Mouse (Mus musculus): ENCODE data around the gene Nav3.

The Nav3 gene

DNA sequence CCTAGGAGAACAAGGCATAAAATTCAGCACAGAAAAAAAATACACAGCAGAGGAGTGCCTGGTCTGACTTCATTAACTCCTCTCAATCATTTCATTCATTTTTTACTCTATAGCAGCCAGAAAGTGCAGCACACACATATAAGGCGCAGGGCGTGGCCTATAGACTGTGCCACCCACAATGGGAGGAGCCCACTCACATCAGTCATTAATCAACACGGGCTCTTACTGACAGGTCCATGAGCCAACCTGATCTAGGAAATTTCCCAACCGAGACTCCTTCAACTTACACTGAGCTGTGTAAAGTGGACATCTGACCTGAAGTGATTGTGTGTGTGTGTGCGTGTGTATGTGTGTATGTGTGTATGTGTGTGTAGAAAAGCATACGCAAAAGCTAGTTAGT is 286.6 kb downstream of the Nav3 start:
- no peak for DNase-seq

- DNase-seq = no peak
These were observed 287.1 kb downstream of the Nav3 start for GRCm38 (mm10) chr10:110168892-110169291.

DNA sequence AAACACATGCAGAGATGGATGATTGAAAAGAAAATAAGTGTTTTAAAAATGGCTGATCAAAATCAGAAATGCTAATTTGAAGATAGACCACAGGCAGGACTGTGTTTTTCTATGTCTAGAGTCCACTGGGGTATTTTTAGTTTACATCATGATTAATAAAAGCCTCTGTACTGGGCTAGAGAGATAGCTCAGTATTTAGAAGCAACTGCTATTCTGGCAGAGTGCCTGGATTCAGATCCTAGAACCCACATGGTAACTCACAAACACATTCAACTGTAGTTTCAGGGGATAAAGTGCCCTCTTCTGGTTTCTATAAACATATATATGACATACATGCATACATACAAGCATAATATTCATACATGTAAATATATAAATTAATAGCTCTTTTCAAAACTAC is 293.4 kb downstream of the Nav3 start:
- DNase-seq = no peak

GRCm38 (mm10) chr10:110160894-110161293 is 295.1 kb downstream of the Nav3 start:
- DNase-seq = no peak

GRCm38 (mm10) chr10:110159548-110159947 is 296.5 kb downstream of the Nav3 start:
- no peak for DNase-seq

- no peak for DNase-seq
These were observed 297.9 kb downstream of the Nav3 start for GRCm38 (mm10) chr10:110158122-110158521.

DNA sequence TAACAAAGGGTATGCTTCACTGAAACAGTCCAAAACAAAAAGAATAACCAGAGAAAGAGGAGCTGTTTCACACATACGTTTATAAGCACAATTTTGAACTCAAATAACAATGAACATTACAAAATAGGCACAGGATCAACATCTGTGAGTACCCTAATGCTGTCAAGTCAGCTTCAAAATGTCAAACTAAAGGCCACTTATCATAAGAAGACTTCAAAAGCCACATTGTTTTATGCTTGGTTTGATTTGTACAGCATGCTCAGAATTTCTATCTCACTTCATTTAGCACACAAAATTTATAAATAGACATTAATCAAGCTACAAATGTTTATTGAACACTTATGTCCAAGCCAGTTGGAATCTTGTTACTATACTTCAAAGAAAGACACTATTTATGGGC is 299.6 kb downstream of the Nav3 start:
- no peak for DNase-seq

DNA sequence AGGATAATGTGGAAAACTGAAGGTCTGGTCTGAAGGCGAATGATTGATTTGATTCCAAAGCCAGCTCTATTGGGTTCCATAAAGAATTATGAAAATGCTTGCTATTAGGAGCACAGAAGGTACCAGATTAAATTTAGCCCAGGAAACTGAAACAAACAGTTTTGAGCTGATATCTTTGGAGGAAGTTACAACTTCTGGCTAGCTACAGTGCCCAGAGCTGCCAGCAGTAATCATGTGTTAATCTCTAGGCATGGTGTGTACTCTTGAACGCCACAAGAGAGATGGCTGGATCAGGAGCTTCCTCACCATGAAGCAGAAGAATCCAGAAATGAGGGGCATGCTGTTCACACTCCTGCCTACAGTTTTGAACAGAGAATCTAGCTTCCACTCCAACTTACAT is 300.5 kb downstream of the Nav3 start:
- DNase-seq = no peak

DNA sequence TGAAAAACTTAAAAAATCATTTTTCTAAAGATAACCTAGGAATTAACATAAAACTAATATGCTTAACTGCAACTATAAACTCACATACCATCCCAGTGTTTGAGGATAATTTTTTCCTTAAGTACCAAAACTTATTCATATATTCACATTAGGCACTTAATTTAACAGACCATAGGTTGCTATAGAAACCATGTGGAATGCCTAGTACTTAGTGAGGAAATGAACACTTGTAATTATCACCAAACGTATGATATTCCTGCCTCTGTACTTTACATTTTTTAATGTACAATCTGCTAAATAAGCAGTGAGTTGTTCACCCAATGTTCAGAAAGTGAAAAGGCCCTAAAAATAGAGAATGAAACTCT is 301.1 kb downstream of the Nav3 start:
- DNase-seq = no peak

DNA sequence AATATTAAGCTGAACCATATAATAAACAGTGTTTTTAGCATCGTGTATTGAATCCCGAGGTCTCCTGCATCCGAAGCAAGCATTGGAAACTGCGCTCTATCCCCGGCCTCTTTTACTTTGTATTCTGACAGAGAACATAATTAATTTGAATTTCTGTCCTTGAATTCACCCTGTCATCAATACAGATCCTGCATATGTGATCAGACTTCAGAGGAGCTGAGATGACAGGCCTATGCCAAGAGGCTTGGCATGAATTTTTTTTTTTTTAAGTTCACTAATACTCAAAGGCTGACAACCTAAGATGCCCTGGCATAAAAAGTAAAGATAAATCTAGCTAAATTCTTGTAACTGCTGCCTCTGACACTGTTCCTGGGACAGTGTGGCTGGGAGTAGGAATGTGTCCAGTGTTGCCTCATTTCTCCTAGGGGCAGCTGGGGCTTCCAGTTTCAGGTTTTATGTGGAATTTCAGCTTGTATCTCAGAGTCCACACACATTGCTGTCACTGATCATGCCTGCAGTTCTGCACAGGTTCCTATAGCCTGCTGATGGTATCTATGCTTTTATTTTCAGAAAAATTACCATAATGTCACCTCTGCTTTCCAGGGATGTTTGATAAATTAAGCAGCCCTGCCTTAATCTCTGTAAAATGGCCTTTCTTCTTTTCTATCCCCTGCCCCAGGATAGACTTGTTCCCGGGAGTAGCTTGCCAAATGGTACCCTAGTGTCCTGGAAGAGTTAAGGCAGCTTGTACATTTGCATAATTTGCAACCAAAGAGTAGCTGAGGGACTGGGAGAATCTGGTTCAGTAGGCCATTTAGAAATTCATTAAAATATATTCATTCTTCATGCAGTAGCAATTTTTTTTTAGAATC is 301.8 kb downstream of the Nav3 start:
- no peak for DNase-seq

DNA sequence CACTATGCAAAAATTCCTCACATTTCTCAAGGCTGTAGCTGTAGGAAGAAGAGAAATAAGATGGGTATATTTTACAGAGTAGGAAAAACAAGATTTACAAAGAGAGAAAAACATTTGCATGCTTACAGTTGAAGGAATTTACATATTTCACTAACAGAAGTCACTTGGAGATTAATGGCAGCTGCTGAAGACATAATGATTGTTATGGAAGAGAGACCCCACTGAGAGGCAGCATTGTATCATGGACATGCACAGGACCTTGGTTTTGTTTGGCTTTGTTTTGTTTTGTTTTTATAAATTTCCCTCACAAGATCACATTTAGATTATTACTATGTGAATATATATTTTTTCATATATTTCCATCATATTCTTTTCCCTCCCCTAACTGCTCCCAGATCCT is 335.4 kb downstream of the Nav3 start:
- DNase-seq = no peak

GRCm38 (mm10) chr10:110117341-110117740 is 338.7 kb downstream of the Nav3 start:
- DNase-seq = no peak

GRCm38 (mm10) chr10:110112669-110113458 is 343.1 kb downstream of the Nav3 start:
- no peak for DNase-seq

DNA sequence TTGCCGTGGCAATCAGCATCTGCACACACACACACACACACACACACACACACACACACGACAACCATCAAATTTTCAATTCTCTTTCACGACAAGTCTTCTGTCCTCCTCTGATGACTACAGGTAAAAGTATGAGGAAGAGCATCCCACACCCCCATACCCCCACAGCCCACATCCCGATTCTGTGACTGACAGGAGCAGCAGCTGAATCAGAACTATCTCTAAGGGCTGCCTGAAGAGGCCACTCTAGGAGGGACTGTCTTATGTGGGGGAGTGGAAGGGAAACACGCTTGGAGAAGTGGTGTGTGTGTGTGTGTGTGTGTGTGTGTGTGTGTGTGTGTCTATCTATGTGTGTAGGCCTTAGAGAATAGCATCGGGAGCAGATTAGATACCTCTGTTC is 352.7 kb downstream of the Nav3 start:
- no peak for DNase-seq

DNA sequence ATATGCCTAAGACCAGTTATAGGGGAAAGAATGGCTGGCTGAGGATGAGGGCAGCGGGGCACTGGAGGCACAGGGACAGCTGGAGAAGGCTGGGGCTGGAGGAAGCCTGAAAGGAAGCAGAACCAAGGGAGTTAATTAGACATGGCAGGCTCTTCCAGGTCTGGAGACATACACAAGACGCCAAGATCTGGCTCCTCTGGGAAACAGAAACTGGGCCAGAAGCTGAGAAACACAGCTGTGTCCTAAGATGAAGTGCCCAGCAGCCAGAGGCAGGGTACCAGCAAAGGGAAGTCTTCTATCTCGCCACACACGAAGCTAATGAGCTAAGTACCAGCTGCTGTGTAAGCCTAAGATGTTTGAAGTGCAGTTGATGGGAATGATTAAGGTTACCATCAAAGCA is 353.8 kb downstream of the Nav3 start:
- DNase-seq = no peak

- peak; percentile 5 for DNase-seq
These were observed 361.6 kb downstream of the Nav3 start for GRCm38 (mm10) chr10:110094433-110094832.

DNA sequence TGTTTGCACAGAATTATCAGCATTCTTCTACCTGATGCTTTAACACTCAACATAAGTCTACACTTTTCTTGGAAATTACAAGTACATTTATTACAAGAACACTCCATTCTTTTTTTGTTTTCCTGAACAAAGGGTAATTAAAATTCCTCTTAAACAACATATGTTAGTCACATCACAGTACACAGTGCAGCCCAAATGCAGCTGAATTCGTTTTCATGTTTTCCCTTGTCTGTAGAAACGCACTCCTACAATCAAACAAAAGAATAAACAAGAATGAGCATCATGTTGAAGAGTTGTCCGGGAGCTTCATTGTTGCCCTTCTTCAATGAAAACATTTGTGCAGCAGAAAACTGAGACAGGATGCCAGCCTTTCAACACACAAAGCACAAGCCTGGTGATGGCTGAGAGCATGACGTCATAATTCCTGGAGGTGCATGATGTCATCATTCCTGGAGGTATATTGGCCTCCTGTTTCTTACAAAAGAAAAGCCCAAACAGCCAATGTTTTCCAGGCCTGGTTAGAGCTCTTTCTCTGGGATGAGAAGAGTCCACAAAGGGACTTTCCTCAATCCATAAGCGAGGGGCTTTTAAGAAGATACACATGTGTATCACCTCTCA is 367.5 kb downstream of the Nav3 start:
- DNase-seq = no peak

- DNase-seq = no peak
These were observed 370.1 kb downstream of the Nav3 start for GRCm38 (mm10) chr10:110085903-110086302.

DNA sequence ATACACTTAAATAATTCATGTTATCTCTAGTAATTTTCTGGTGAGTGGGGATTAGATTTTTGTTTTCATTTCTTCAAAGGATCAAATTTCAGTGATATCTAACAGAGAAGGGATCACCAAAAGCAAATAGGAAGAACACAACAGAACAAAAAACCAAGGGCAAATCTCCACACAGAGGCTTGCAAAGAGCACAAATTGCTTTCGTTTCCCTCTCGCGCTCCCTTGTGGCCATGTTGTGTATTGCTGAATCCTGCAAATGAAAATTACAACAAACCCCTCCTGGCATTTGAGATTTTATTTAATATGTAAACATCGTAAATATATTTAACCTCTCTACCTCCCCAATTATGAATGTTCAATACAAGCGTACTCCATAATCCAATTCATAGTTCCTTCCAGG is 370.8 kb downstream of the Nav3 start:
- DNase-seq = peak; percentile 43

DNA sequence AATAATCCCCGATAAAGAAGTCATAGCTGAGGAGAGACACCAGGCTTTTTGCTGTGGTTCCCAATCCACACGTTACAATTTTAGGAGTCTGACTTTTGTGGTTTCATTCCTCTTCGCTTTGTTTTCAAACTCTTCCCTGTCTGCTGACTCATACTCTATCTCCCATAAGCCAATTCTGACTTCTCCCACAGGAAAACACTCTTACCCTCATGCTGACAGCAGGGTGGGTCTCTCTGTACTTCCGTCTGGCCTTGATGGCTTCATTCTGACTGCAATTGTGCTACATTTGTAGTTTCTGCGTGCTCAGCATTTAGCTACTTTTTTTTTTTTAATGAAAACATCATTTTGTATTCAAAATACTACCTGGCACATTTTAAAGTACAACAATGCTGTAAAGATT is 379.4 kb downstream of the Nav3 start:
- no peak for DNase-seq

DNA sequence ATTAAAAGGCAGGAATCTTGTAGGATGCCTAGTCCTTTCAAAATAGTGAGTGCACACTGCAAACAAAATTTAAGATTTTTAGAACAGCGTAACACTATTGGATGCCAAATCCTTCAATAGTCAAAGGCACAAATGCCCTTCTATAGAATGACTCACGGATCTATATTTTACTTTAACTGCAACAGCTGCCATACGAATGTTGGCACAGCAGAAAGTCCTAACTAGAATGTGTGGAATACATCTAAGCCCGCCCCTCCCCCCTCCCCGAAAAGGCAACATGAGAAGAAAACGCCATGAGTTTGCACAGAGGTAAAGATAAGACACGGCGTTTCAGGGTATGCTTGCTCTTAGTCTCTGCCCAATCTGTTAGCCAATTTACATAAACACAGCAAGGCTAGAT is 383.6 kb downstream of the Nav3 start:
- no peak for DNase-seq

DNA sequence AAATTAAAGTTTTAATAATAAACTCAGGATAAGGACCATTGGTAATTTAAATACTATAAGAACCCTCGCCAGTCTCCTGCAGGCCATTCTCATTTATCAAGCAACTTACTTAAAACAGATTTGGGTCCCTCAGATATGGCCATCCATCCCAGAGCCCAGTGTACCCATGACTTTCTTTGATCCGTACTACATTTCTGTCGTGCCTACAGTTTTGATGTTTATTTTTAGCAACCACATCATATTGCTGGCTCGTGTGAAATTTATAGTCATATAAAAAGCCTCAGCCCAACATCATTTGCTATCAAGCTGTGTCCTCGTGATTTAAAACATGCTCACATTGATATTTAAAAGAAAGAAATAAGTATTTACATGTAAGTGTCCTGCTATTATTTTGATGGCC is 394.8 kb downstream of the Nav3 start:
- DNase-seq = no peak

GRCm38 (mm10) chr10:110037547-110037946 is 418.5 kb downstream of the Nav3 start:
- no peak for DNase-seq

- no peak for DNase-seq
These were observed 421.4 kb downstream of the Nav3 start for GRCm38 (mm10) chr10:110034582-110035099.

Data from kidney, adult 18-20 months (tissue).